Mouse (Mus musculus) retina, embryonic 14.5 days (tissue): ENCODE data around the gene Nhlh1.

Experiments used
- DNase-seq: peaks from one replicate; pipeline ENCODE4 v3.0.0-alpha.2; 2015; ENCODE audit warnings: low spot score

Nhlh1 gene

GRCm38 (mm10) chr1:172016660-172017516, 40.5 kb downstream of the Nhlh1 start:
- peak; percentile 83 for DNase-seq

GRCm38 (mm10) chr1:172016031-172016430, 41.3 kb downstream of the Nhlh1 start:
- DNase-seq: no peak

- no peak for DNase-seq
Measured at GRCm38 (mm10) chr1:172015312-172015939, 41.9 kb downstream of the Nhlh1 start.

GRCm38 (mm10) chr1:172014771-172015170, 42.6 kb downstream of the Nhlh1 start:
- DNase-seq: no peak

GRCm38 (mm10) chr1:172012030-172012429, 45.3 kb downstream of the Nhlh1 start:
- DNase-seq: peak; percentile 88

- DNase-seq: no peak
Measured at GRCm38 (mm10) chr1:172010042-172010824, 47.1 kb downstream of the Nhlh1 start.

GRCm38 (mm10) chr1:172009406-172009805, 48.0 kb downstream of the Nhlh1 start:
- DNase-seq: no peak

- no peak for DNase-seq
Measured at GRCm38 (mm10) chr1:172008351-172008750, 49.0 kb downstream of the Nhlh1 start.

GRCm38 (mm10) chr1:172007761-172008160, 49.6 kb downstream of the Nhlh1 start:
- no peak for DNase-seq
